Mouse (Mus musculus) T-helper 17 cell (primary cell): Measurements from ENCODE around the gene Parvb.

Source experiments
- in situ Hi-C, 2 experiments: fragments of 300-600 bp; cut with MboI, MseI; formaldehyde crosslinking; loops; 1 replicate in 1 of 2; 2 replicates in 1 of 2; pipeline ENCODE4 v1.15.1; 2025; ENCODE audit warnings: high pct_unique_total_duplicates in 2 of 2

The Parvb gene

DNA sequence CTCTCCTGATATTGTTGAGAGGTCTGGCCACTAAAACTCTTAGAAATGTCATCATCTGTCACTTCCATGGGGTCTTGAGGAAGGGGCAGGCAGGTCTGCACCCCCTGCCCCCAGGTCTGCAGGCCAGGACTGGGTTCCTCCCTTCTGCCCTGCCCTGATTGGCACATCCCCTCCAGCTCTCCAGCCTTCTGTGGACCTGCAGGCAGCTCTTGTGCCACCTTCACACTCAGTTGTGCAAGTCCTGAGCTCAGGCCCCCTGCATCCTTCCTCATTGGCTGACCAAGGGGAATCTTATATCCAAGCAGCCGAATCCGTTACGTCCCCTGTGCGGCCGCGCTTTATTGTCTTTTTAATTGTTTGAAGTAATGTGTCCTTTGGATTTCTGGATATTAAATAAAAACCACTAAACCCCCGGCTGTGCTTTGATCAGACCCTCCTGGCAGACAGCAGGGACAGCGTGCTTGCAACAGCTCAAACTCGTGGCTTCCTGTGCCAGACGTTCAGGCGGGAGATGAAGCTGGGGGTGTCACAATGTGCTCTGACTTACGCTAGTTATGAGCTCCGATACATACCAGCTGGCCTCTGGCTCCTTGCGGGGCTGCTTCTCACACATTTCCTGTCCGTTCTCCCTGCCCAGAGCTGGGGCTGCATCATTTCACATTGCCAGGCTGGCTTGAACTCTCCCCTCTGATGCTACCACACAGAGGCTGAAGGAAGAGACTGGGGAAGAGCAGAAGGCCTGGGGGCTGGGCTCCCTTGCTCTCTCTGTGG, 83.6 kb downstream of the Parvb start:
- in situ Hi-C loops: no loop called here

DNA sequence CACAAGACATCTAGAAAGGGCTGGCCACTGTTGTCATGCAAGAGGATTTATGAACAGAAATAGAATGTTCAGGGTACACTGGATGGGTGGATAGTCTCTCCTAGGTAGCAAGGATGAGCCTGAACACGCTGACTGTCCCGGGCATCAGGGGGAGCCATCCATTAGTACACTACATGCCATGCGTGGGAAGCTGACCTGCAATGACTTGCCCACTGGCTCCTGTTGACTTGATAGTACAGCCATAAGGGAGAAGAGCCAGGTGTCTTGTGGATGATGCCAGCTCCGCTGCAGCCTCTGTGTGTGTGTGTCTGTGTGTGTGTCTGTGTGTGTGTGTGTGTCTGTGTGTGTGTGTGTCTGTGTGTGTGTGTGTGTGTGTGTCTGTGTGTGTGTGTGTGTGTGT, 87.5 kb downstream of the Parvb start:
- in situ Hi-C loops: no loop called here

DNA sequence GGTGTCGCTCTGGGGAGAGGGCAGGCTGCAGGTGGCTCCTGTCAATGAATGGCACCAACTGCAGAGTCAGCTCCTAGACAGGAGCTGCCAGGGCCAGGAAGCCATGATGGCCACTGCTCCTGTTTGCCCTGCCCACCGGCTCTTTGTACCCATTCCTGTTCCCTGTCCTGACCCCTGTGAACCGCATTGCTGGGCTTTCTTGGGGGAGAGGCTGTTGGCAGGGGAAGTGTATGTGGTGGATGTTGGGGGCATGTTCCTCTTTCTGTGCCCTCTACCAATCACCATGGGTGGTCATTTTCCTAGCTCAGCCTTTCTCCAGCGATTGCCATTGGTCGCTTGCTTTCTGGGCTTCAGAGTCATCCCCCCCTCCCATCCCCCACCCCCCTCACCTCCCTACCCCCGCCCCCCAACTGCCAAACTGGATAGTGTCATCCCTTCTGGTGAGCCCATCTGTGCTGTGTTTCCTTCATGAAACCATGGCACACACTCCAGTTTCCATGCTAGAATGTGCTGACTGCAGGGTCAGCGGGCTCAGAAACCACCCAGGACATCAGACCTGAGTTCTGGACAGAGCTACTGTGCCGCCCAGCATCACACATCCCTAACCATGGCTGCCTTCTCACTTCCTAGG, 89.8 kb downstream of the Parvb start:
- in situ Hi-C loops: no loop called here

DNA sequence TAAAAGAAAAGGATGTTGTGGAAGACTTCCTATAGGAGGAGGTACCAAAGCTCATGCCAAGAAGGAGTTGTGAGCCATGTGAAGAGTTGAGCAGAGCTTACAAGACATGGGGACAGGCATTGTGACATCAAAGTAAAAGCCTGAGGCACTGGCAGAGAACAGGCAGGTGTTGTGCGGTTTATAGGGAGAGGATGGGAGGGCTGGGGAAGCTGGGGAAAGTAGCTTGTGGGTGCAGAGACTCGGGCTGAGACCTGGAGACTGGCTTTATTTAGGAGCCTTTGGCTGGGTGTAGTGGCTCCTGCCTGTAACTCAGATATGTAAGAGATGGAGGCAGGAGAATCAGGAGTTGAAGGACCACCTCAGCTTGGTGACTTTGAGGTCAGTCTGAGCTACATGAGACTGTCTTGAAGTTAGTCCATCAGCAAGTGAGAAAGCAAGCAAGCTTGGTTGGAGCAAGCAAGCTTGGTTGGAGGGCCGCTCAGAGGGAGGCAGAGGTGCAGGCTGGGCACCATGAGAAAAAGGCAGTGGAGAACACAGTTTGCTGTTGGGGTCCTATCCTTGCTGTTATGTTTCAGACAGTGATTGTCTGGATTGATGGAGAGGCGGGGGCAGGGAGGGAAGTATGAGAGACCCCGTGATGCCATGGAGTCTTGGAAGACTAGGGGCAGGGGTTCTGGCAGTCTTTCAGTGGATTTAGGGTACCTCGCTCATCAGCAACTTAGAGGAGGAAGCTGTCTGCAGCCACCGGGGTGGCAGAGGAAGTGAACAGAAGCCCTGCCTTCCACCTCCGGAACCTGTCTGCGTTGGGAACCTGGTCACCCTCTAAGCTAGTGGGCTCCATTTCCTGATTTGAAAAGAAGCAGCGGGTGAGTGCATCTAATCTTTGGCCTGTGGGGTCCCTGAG, 92.4 kb downstream of the Parvb start, which contains the start of gene Parvg:
Gene Parvg (plus strand): TSS at position 61 of the 904 bp plus-strand sequence.
- in situ Hi-C loops: no loop called here

DNA sequence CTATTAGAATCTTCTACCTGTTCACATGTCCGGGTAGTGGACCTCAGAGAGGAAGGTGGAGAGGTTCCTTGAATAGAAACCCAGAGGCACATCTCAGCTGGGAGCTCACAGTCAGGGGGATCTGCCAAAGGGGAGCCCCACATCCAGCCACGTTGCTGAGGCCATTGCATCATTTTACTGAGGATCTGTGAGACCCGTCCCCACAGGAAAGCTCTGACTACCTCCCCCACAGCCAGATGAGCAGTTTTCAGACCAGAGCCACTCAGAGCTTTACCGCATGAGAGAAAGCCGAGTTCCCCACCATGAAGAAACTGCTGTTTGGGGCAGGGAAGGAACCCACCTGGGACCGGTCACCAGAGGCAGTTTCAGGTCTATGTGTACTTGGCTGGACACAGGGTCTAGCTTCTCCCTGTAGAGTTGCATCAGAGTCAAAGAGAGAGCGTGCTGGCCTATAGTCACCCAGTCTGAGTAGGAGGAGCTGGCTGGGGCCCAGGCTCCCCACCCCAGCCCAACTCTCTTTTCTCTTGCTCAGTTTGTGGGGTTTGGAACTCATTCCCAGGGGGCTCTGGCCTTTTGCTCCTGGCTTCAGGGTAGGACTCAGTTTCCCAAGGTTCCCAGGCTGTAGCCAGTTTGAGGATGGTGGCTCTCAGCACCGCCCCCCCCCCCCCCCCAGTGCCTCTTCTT, 93.2 kb downstream of the Parvb start:
- in situ Hi-C loops: no loop called here

DNA sequence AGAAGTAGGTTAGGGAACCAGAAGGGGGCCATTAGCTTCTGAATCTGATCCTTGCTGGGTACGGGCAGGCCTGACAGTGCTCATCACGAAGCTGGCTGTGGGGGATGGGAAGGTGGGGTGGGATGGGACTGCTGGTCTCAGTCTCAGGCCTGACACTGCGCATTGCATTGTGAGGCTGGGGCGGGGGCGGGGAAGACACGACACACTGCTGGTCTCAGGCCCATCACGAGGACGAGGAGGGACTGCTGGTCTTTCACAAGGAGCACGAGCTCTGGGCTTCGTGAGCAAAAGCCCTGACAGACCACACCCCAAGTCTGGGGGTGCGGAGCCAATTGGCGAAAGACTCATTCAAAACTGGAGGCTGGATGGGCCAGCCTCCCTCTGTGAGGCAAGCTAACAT, 93.9 kb downstream of the Parvb start:
- in situ Hi-C loops: no loop called here

DNA sequence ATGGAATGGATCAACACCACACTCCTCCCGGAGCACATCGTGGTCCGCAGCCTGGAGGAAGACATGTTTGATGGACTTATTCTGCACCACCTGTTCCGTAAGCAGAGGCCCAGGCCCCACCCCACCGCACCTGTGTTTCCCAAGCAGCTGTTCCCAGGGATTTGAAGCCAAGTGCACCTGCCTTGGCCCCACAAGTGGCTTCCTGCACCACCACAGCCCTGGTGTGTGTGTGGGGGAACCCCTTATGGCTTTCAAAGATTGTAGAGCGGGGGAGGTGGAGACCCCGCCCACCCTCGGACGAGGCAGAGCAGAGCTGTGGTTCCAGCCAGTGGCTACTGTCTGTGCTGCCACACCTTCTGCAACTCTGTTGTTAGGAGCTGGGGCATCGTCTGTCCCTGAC, 97.0 kb downstream of the Parvb start:
- in situ Hi-C loops: no loop called here

DNA sequence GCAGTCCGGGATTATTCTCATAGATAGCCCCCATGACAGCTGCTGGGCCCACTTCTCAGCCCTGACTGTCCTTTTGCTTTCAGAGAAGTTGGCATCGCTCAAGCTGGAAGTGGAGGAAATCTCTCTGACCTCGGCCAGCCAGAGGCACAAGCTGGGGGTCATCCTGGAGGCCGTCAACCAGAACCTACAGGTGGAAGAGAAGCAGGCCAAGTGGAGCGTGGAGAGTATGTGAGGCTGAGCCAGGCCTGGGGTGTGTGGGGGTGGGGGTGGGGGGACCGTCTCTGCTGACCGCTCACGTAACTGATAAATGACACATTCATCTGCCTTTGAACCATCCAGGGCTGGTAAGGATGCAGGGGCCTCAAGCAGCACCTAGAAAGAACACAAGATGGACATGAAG, 98.1 kb downstream of the Parvb start:
- in situ Hi-C loops: no loop called here

DNA sequence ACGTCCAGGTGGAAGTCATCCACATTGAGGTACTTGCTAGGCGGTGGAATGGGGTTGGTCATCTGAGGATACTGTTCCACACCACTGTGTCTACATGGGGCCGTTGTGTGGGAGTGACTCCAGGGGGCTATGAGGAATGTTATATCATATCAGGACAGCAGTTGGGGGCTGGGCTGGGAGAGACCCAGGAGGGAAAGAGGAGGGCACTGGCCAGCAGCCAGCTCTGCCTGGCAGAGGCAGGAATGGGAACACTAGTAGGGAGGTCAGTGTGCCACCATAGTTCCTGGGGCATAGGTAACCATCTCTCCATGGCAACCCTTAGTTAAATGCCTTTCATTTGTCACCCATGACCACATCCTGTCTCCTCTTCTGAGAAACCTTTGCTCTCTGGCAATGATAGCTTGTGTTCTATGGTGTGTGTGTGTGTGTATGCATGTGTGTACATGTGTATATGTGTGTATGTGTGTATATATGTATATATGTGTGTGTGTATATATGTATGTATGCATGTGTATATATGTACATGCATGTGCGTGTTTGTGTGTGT, 99.3 kb downstream of the Parvb start:
- in situ Hi-C loops: no loop called here

DNA sequence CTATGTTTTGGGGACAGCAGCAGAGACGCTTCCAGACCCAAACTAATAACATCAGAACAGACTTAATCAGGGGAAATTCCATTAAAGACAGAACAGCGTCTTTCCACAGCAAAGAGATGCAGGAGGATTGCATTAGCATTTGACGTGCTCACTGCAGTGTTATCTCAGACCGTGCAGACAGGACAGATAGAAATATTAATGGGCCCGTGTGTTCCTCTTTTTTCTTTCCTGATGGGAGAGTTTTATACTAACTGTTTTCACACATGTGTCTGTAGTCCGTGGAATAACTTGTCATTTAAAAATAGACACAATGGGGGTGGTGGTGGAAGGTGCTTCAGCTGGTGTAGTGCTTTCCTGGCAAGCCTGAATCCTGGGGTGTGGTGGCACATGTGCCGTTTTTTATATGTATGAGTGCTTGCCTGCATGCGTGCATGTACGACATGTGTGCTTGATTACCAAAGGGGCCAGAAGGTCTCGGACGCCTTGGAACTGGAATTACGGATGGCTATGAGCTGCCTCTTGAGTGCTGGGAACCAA, 104.5 kb downstream of the Parvb start:
- in situ Hi-C loops: no loop called here

DNA sequence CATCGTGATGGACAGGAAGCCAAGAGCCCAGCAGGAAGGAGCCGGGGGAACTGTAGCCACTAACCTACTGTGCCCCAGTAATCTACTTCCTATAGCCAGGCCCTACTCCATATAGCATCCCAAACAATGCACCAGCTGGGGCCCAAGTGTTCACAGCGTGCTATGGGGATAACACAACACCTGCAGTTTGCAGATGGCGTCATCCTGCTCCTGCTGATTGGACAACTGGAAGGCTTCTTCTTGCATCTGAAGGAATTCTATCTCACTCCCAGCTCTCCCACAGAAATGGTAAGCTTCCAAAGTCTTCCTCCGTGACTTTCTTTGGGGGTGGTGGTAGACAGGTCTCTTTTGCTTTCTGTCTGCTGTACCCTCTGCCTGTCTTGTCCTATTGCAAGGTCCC, 105.8 kb downstream of the Parvb start:
- in situ Hi-C loops: no loop called here

DNA sequence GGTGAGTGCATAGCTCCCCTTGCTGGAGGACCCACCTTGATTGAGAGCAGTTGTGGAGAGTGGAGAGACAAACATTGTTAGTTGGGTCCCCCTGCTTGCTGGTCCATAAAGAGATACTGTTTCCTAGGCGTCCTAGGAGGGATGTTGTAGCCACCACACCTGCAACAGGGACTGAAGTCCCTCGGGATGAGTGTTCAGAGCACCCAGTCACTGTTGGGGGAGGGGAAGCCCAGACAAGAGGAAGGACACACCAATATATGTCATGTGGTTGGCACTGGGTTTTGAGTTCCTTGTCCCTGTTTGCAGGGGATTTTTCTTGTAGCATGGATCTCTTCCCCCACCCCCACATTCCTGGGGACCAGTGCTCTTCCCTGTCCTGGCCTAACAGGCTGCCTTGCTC, 109.1 kb downstream of the Parvb start:
- in situ Hi-C loops: loop anchor here in 1 of 2 experiments (10.0 kb wide), 1 partner anchor 864 kb away; the partner anchor contains the start of gene Fbln1

DNA sequence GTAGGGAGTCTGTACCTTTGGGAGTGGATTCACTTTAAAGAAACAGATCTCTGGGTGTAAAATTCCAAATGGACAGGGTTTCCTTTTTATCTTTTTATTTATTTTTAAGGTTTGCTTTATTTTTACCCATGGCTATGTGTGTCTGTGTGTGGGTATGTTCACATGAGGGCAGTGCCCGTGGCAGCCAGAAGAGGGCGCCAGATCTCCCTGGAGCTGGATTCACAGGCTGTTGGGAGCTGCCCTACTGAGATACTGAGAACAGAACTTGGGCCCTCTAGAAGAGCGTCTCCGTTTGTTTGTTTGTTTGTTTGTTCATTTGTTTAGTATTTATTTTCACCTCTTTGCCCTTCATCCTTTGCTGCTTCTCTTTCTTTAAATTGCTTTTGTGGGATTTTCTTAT, 116.9 kb downstream of the Parvb start:
- in situ Hi-C loops: loop anchor here in 1 of 2 experiments (10.0 kb wide), 1 partner anchor 856 kb away; the partner anchor contains the start of gene Fbln1

DNA sequence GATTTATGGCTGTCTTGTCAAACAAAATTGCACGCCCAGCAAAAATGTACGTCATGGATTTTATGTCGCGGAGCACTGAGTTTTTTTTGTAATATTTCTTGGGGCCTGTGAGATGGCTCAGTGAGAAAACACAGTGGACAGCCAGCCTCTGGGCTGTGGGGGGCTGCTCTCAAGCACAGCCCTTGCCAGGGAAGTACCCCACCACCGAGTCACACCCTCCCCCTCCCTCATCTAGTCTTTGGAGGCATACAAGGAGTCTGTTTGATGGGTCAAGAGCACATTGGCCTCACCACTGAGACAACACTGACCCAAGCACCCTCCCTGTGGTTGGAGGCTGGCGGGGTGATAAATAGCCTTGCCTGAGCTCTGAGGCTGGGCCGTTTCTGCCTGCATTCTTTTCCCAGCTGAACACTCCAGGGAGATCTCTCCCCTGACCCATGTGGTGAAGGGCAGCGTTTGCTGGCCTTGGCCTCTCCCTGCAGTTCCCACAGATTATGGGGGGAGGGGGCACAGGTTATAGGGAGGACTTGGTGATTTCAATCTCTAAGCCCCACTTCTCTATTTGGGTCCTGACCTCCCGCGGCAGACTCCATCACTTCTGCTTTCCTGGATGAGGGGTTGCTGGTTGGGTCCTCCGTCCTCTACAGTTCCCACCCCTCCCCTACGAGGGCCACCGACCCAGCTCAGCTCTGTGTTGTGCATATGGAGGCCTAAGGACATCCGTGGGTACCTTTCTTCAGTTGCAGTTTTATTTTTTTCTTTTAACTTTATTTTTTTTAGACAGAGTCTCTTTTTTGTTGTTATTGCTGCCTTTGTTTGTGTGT, 118.3 kb downstream of the Parvb start:
- in situ Hi-C loops: loop anchor here in 1 of 2 experiments (10.0 kb wide), 1 partner anchor 855 kb away; the partner anchor contains the start of gene Fbln1

DNA sequence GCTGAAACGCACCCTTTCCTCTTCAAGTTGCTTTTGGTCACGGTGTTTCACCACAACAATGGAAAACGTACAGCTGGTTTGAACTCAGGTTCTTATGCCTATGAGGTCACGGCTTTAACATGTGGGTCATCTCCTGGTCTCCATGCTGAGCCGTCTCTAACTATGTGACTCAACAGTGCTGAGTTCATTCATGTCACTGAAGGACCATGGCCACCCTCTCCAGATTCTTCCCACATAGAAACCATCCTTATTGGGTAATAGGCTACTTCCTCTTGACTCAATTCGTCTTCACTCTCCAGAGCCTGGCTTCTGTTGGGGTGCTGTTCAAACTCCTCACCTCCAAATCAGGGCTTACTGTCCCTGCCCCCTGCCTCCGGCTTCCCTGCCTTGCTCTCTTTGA, 119.5 kb downstream of the Parvb start:
- in situ Hi-C loops: no loop called here

DNA sequence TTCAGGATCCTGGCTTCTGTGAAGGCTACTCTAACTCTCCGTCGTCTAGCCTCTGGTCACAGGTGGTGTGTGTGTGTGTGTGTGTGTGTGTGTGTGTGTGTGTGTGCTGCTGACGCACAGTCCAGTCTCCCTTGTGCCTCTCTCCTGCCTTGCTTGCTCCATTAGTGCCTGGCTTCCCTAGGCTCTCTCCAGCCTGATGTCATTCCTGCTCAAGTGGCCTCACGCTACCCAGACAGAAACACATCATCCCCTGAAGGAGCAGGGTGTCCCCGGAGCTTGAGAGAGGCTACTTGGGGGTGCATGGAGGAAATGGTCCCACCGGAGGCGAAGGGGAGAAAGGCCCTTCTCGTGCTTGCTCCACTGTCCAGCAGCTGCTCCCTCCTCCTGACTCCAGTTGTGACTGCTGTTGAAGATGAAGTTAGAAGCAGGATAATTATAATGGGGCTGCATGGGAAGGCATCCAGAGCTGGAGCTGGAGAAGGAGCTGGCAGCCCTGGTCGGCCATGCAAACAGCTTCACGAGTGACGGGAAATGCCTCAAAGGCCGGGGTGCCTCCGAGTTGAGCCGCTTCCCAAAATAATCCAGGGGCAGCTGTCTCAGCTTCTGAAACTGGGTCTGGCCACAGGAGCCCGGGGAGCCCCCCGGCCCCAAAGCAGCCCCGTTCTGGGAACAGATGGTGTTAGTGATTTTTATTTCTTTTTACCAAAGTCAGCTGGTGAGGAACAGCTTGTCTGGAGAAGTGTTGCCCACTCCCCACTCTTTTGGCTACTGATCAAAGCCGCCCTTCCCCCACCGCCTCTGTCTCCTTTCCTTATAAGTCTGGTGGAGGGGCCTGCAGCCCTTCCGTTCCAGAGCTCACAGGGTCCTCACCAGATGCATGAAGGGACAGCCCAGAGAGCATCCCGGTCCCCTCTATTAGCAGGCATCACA, 120.3 kb downstream of the Parvb start:
- in situ Hi-C loops: no loop called here

DNA sequence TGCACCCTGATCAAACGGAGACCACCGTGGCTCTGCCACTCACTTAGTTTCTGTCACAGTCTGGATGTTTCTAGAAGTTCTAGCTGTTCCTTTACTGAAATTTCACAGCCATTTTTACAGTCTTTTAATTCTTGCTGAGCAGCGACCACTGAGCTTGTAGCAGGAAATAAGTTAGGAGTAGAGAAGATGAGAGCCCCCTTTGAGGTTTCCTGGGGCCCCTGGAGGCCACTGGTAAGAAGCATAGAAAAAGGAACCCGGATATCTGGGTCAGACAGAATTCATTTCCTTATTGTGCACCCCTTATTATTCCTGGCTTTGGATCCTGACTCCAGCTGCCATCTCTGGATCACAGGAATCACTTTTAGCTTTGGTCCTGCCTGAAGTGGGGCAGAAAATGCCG, 123.2 kb downstream of the Parvb start:
- in situ Hi-C loops: no loop called here

DNA sequence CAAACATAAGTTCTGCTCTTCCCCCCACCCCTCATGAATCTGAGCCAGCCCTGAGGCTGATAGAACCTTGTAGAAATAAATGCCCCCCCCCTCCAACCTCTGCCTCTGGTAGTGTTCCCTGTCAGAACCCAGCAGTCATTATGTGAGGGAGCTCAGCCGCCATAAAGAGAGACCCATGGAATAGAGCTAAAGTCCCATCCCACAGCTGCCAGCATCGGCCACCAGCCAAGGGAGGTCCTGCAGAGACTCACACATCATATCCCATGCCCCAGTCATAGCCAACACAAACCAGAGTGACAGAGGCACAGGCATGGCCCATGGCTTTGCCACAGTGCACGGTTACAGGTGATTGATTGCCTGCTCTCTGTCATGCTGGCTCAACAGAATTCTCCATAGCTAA, 132.9 kb downstream of the Parvb start:
- in situ Hi-C loops: no loop called here
